Mouse (Mus musculus) neural tube, embryonic 12.5 days (tissue): ENCODE data around the gene Mrs2. TPM values are rescaled to one million over a fixed set of nuclear protein-coding genes. Genes with fewer than 3 reads are reported as not detected.

ENCODE experiments used
- ATAC-seq: fragments of 200-750 bp; cut with Nextera tagmentation; 2 replicates; pipeline ENCODE4 v1.8.0; 2017; ENCODE audit warnings: low read depth, mild to moderate bottlenecking, moderate TSS enrichment, moderate library complexity; ENCODE audit not compliant: low FRiP score
- H3K27ac ChIP-seq: fragments of 300-500 bp; sonication (generic); 2 replicates; pipeline ENCODE4 v1.5.1; 2016
- H3K27me3 ChIP-seq: fragments of 300-500 bp; sonication (generic); replicated peaks from 2 replicates; pipeline ENCODE4 v1.6.1; 2016; ENCODE audit warnings: mild to moderate bottlenecking
- H3K36me3 ChIP-seq: fragments of 300-500 bp; sonication (generic); 2 replicates; pipeline ENCODE4 v1.6.1; 2016; ENCODE audit warnings: mild to moderate bottlenecking
- H3K4me1 ChIP-seq: fragments of 300-500 bp; sonication (generic); 2 replicates; pipeline ENCODE4 v1.6.1; 2016
- H3K4me2 ChIP-seq: fragments of 300-500 bp; sonication (generic); replicated peaks from 2 replicates; pipeline ENCODE4 v1.6.1; 2016; ENCODE audit warnings: mild to moderate bottlenecking
- H3K4me3 ChIP-seq: fragments of 300-500 bp; sonication (generic); 2 replicates; pipeline ENCODE4 v1.5.1; 2016
- H3K9ac ChIP-seq: fragments of 300-500 bp; sonication (generic); 2 replicates; pipeline ENCODE4 v1.6.1; 2016; ENCODE audit warnings: mild to moderate bottlenecking
- H3K9me3 ChIP-seq: fragments of 300-500 bp; sonication (generic); 2 replicates; pipeline ENCODE4 v1.6.1; 2016; ENCODE audit warnings: mild to moderate bottlenecking
- WGBS: fragments of 180-500 bp; shearing (Covaris S2); methylation state at CpG from one replicate; pipeline ENCODE4 v1.1.7; 2016; 5-methylcytosine and 5-hydroxymethylcytosine counted together
- polyA plus RNA-seq: library from polyadenylated mRNA; unstranded; fragments of >200 nt; fragmentation: Nextera tagmentation; extraction: Ambion mirVana; gene quantifications from 2 replicates; pipeline ENCODE4 v1.2.1, GENCODE M21; 2016

Mrs2 gene
- polyA plus RNA-seq, result 28.8 and 30.3 TPM in 2 replicates

DNA sequence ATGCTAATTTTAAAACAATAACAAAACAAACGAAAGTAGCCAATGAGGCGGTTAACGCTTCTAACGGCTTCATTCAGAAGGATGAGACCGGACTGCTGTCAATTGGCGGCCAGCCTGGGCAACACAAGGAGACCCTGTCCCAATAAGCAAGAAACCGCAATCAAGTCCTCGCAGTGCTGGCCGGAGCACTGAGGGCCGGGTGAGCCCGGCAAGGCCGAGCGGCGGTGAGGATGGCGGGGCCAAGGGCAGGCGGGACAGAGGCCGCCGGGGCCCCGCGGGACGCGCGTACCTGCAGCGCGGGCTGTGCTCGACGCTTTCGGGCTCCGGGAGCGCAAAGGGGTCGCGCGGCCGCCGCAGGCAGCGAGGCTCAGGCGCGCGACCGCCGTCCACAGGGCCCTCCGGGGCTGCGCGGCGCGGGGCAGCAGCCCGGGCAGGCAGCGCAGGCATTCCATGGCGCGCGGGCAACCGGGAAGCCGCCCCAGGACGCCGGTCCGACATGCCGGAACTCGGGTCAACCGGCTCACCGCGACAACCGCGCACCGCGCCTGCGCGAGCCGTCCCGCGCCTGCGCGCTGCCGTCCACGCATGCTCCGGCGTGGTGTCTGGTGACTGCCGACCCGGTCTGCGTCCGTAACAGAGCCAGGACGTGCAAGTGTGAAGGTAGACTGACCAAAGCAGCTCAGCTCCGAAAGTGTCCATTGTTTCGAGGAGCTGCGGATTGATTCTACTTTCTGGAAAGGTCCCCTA is at the start of gene Mrs2:
Mrs2 (minus strand) TSS at position 587 of the 747 bp plus-strand sequence.
- Histone ChIP-seq H3K4me2 (peak within 1 kb of the TSS; percentile 86), H3K4me3 (peak within 1 kb of the TSS; percentile 95), H3K36me3 (peaks cover 11% of the 10 kb centered on the region; the same call in 1 of the 2 replicates), H3K27me3 (no peaks in the 10 kb centered on the region), H3K9me3 (no peaks in the 10 kb centered on the region), H3K27ac (peak within 1 kb of the TSS; percentile 43; the same call in 1 of the 2 replicates), H3K9ac (peak within 1 kb of the TSS; percentile 91), H3K4me1 (peaks cover 13% of the 10 kb centered on the region)
- WGBS, result under 1% methylated on average over 84 of the region's 84 CpGs
- ATAC-seq, result peak; percentile 93

DNA sequence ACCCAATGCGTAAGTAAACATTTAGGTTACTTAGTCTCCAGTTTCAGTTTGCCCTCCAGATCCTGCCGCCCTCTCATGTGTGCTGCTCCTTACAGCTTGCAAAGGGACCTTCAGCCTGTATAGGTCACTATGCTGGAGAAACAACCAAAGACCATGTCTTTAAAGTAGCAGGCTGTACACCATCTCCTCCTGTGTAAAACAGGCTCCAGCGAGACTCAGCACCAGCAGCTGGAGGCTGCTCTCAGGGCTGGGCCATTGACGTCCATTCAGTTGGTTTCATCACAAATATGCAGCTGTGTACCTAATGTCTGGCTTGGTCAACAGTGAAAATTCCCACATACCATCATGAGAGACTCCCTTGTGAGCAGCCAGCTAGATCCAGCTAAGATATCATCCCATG is 49.6 kb upstream of the Mrs2 start:
- 88% methylated on average over 4 of the region's 4 CpGs for WGBS

DNA sequence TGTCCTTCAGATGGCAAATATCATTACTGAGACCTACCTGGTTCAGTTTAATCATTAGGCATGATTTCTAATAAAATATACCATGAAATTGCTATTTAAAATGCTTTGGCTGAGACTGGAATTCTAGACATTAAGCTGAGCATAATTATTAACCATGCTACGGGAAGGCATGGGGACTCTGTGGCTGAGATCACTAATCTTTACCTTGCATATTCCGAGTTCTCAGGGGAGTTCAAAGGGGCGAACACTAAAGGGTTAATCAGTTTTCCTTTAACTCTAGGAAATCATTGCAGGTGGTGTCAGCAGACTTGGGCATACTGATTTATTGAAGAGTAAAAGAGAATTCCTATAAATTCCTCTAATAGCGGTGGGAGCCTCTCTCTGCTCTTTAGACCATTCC is 47.0 kb upstream of the Mrs2 start:
- ATAC-seq, result no peak
- Histone ChIP-seq H3K36me3 (no peaks in the 10 kb centered on the region), H3K4me2 (no peak overlapping the region), H3K4me1 (no peaks in the 10 kb centered on the region), H3K9ac (no peak overlapping the region), H3K27ac (no peak overlapping the region), H3K4me3 (no peak overlapping the region), H3K9me3 (no peaks in the 10 kb centered on the region), H3K27me3 (no peaks in the 10 kb centered on the region)
- 82% methylated on average over 4 of the region's 4 CpGs for WGBS

More for the DNA sequence above, 49.6 kb upstream of the Mrs2 start:
- Histone ChIP-seq H3K4me1 (no peaks in the 10 kb centered on the region), H3K27ac (no peak overlapping the region), H3K36me3 (no peaks in the 10 kb centered on the region), H3K4me3 (no peak overlapping the region), H3K27me3 (no peaks in the 10 kb centered on the region), H3K9me3 (no peaks in the 10 kb centered on the region), H3K4me2 (no peak overlapping the region), H3K9ac (no peak overlapping the region)
- ATAC-seq, result no peak

DNA sequence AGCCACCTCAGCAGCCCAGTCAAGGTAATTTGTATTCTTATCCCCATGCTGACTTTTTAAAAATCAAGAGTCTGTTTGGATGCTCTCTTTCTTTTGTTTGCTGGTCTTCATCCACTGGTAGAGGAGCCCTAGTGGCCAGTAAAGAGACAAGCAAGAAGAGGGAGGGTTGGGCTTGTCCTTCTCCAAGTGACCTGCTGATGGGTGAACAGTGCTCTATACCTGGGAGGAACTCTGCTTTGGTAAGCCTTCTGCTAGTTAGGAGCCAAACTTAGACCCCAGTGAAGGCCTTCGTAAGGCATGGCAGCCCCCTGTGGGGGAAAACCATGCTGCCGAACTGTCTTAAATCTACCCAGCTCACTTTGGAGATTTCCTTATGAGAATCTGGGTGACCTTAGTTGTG is 46.5 kb upstream of the Mrs2 start:
- no peaks in the 10 kb centered on the region for H3K27me3 ChIP-seq
- no peak overlapping the region for H3K9ac ChIP-seq
- 95% methylated on average over 2 of the region's 2 CpGs for whole genome bisulfite sequencing
- no peak overlapping the region for H3K27ac ChIP-seq
- no peak overlapping the region for H3K4me3 ChIP-seq
- H3K9me3 ChIP-seq, result no peaks in the 10 kb centered on the region
- ATAC-seq, result no peak
- no peak overlapping the region for H3K4me2 ChIP-seq
- H3K4me1 ChIP-seq, result no peaks in the 10 kb centered on the region
- no peaks in the 10 kb centered on the region for H3K36me3 ChIP-seq

DNA sequence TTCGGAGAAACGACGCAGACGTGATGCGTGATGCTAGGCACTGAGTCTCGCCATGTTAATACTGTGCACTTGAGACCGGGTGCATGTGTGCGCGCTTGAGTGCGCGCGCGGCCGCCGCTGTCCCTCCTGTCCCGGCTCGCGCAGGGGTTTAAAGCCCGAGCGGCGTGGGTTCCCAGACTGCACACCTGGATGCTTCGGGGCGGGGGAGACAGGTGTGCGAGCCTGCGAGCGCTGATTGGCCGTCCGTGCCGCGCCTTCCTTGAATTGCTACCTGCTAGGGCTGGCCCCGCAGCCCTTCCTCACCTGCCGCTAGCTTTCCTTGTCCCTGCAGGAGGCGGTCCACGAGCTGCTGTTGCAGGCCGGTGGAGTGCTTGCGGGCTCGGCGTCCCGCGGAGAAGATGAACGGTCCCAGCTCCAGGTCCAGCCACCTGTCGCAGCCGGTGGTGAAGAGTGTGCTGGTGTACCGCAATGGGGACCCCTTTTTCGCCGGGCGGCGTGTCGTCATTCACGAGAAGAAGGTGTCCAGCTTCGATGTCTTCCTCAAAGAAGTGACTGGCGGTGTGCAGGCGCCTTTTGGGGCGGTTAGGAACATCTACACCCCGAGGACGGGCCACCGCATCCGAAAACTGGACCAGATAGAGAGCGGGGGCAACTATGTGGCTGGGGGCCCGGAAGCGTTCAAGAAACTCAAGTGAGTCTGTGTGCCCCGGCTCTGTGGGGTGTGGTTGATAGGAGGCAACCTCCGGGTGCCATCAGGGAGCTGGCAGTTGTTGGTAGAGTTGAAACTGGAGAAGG is 35.9 kb upstream of the Mrs2 start, which contains the start of gene Dcdc2a:
Dcdc2a (plus strand) TSS at position 132 of the 795 bp plus-strand sequence.
- peak; percentile 70 for ATAC-seq
- Histone ChIP-seq H3K27ac (no peak within 1 kb of the TSS), H3K4me2 (peak within 1 kb of the TSS; percentile 94), H3K27me3 (peaks cover 26% of the 10 kb centered on the region), H3K4me3 (peak within 1 kb of the TSS; percentile 48), H3K9me3 (peaks cover 3% of the 10 kb centered on the region; the same call in 1 of the 2 replicates), H3K36me3 (no peaks in the 10 kb centered on the region), H3K9ac (peak within 1 kb of the TSS; percentile 47), H3K4me1 (peaks cover 15% of the 10 kb centered on the region)
- WGBS, result 4% methylated on average over 63 of the region's 63 CpGs

DNA sequence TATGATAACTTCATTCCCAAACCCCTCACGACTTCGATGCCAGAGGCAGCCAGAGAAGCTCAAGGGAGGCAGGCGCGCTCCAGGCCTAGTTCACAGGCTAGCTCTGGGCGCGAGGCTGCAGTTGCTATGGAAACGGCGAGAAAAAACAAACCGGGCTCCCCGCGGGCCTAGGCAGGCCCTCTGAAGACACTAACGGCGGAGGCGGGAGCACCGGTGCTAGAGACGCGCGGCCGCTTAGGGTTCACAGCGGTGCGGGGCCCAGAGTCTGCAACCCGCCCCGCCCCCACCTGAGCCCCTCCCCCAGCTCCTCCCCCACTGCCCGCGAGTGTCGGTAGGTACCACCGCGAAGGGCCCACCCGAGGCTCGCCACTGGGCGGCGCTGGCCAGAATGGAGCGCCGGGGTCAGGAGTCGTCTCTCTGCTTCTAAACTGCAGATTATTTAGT is 35.0 kb upstream of the Mrs2 start:
- Histone ChIP-seq H3K9me3 (peaks cover 7% of the 10 kb centered on the region), H3K4me2 (peak overlapping the region; percentile 94), H3K9ac (peak overlapping the region; percentile 29), H3K4me1 (peaks cover 15% of the 10 kb centered on the region), H3K36me3 (no peaks in the 10 kb centered on the region), H3K27ac (no peak overlapping the region), H3K4me3 (peak overlapping the region; percentile 48), H3K27me3 (peaks cover 26% of the 10 kb centered on the region)
- WGBS, result under 1% methylated on average over 35 of the region's 35 CpGs
- ATAC-seq, result peak; percentile 92

DNA sequence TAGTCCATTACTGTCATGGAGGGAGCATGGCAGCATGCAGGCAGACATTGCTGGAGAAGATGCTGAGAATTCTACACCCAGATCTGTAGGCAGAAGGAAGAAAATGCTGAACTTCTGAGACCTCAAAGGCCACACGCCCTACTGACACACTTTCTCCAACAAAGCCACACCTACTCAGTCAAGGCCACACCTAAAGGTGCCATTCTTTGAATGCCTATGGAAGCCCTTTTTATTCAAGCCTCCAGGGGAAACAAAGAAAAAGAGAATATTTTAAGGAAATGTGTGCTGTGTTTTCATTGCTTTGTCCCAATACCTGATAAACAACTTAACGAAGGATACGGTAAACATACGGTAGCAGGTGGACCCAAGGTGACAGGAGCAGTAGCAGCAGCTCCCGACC is 32.5 kb upstream of the Mrs2 start:
- H3K4me1 ChIP-seq, result peaks cover 15% of the 10 kb centered on the region
- H3K4me3 ChIP-seq, result no peak overlapping the region
- WGBS, result 87% methylated on average over 5 of the region's 5 CpGs
- H3K36me3 ChIP-seq, result no peaks in the 10 kb centered on the region
- ATAC-seq, result no peak
- peaks cover 26% of the 10 kb centered on the region for H3K27me3 ChIP-seq
- no peak overlapping the region for H3K9ac ChIP-seq
- H3K4me2 ChIP-seq, result no peak overlapping the region
- peaks cover 9% of the 10 kb centered on the region for H3K9me3 ChIP-seq
- H3K27ac ChIP-seq, result no peak overlapping the region

DNA sequence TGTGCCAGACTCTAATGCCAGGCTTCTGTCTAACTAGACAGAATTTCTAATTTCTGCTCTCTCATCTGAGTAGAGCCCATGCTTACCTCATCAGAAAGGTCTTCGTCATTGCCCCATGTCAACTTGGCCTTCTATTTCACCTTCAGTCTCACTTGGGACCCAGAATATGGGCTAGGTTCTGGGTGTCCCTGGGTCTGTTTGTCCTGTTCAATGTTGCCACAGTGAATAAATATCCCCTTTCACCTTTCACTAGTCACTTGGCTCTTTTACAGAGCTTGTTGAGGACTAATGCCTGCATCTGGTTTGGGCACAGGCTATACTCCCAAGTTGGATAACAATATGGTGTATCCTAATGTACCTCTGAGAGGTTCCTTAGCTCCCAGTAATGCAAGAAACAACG is 19.3 kb upstream of the Mrs2 start:
- H3K4me2 ChIP-seq, result no peak overlapping the region
- H3K4me1 ChIP-seq, result no peaks in the 10 kb centered on the region
- H3K9me3 ChIP-seq, result no peaks in the 10 kb centered on the region
- ATAC-seq, result no peak
- no peak overlapping the region for H3K9ac ChIP-seq
- H3K4me3 ChIP-seq, result no peak overlapping the region
- H3K27ac ChIP-seq, result no peak overlapping the region
- no peaks in the 10 kb centered on the region for H3K27me3 ChIP-seq
- H3K36me3 ChIP-seq, result no peaks in the 10 kb centered on the region
- 72% methylated on average over 2 of the region's 2 CpGs for WGBS

DNA sequence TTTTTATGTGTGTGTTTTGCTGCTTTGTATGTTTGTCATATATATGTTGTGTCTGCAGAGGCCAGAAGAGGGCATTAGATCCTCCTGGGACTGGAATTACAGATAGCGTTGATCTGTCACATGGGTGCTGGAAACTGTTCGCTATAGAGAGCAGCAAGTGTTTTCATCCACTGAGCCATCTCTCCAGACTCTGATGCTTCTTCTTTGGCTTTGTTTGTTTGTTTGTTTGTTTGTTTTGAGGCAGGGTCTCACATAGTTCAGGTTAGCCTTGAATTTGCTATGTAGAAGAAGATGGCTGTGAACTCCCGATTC is 6.9 kb upstream of the Mrs2 start:
- ATAC-seq, result no peak
- 78% methylated on average over 3 of the region's 3 CpGs for WGBS
- Histone ChIP-seq H3K9ac (no peak overlapping the region), H3K36me3 (no peaks in the 10 kb centered on the region), H3K4me1 (no peaks in the 10 kb centered on the region), H3K4me3 (no peak overlapping the region), H3K27ac (no peak overlapping the region), H3K27me3 (no peaks in the 10 kb centered on the region), H3K9me3 (no peaks in the 10 kb centered on the region), H3K4me2 (no peak overlapping the region)

DNA sequence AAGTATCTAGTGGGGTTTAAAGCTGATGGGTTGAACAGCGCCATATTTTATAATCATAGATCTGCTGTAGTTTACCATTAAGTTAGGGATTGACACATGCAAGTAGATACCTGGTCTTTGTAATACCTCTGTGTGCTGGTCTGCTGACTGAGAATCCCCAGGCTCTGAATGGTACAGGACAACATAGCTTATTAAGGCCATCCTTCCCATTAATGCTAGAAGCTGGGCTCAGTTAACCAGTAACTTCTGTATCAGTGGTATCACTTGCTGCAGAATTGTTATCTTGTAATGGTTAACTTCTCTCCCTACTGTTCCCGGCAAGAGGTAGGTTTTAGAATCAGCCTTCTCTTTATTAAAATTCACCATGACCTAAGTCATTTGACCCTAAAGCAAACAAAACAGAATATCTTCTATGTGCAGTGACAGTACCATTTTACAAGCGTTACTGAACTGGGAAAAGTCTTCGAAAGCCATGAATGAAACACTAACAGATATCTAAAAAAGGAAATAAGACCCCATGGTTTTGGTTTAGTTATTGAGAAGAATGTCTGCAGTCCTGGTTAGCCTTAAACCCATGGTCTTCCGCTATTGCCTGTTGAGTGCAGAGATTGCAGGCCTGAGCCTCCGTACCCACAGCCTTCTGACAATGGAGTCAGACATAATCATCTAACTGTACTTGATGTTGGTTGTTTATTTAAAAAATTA is 6.4 kb upstream of the Mrs2 start:
- Histone ChIP-seq H3K9me3 (no peaks in the 10 kb centered on the region), H3K27me3 (no peaks in the 10 kb centered on the region), H3K36me3 (no peaks in the 10 kb centered on the region), H3K4me1 (no peaks in the 10 kb centered on the region), H3K9ac (no peak overlapping the region), H3K4me2 (no peak overlapping the region), H3K4me3 (no peak overlapping the region), H3K27ac (no peak overlapping the region)
- no peak for ATAC-seq
- WGBS, result 70% methylated on average over 6 of the region's 6 CpGs

DNA sequence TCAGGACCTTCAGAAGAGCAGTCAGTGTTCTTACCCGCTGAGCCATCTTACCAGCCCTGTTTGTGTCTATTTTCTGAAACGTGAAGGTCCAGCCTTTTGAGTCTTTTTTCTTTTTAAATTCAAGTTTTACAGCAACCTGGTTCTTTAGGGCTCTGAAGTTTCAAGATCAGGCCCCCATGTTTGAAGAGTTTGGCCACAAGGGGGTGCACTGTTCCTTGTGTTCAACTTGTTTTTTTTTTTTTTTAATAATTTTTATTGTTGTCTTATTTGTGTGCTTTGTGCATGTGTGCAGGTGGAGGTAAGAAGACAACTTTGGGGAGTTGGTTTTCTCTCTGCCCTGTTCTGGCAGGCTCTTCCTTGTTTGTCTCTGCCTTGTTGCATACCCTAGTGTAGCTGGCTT is 4.5 kb upstream of the Mrs2 start:
- no peaks in the 10 kb centered on the region for H3K36me3 ChIP-seq
- H3K4me3 ChIP-seq, result no peak overlapping the region
- no peaks in the 10 kb centered on the region for H3K27me3 ChIP-seq
- no peak for ATAC-seq
- no peak overlapping the region for H3K4me2 ChIP-seq
- H3K4me1 ChIP-seq, result no peaks in the 10 kb centered on the region
- H3K9me3 ChIP-seq, result no peaks in the 10 kb centered on the region
- 37% methylated on average over 2 of the region's 2 CpGs for WGBS
- no peak overlapping the region for H3K27ac ChIP-seq
- no peak overlapping the region for H3K9ac ChIP-seq

DNA sequence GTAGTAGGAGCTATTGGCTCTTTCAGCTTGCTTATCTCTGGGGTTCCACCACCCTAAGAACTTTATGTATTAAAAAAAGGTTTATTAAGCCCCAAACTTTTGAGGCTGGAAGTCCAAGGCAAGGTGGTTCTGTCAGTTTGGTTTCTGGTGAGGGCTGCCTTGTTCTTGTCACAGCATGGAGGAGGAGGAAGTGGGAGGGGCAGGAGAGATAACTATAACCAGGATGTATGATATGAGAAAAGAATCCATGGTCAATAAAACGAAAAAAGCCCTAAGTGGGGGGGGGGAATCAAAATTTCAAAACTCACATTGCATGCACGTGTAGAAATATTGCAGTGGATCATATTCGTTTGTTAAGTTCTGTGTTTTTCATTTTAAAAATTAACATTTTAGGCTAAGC is 3.0 kb upstream of the Mrs2 start:
- ATAC-seq, result no peak
- no peak overlapping the region for H3K4me2 ChIP-seq
- H3K9me3 ChIP-seq, result no peaks in the 10 kb centered on the region
- WGBS, result 79% methylated on average over 3 of the region's 3 CpGs
- peaks cover 13% of the 10 kb centered on the region for H3K4me1 ChIP-seq
- no peaks in the 10 kb centered on the region for H3K27me3 ChIP-seq
- H3K36me3 ChIP-seq, result peaks cover 3% of the 10 kb centered on the region; the same call in 1 of the 2 replicates
- H3K27ac ChIP-seq, result no peak overlapping the region
- H3K9ac ChIP-seq, result no peak overlapping the region
- no peak overlapping the region for H3K4me3 ChIP-seq
